Mouse (Mus musculus): ENCODE data around the gene Syce3. TPM values are rescaled to one million over a fixed set of nuclear protein-coding genes. Genes with fewer than 3 reads are reported as not detected.

Gene Syce3
- polyA plus RNA-seq, 1 experiment from 2014 or later = not detected

DNA sequence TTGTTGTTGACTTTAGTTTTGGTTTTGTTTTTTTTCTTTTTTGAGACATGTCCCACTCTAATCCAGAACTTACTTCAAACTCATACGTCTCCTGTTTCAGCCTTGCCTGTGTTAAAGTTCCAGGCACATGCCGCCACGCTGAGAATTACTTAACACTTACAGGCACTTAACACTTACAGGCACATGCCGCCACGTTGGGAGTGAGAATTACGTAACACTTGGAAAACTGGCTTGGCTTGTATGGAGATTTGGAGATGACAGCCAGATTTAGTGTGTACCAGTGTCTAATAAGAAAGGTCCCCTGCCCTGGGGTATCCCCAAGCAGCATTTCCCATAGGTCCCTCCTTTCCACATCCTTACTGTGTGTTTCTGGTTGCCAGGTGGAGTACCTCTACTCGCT, 47.3 kb downstream of the Syce3 start:
- WGBS = 90% methylated on average over 7 of the region's 7 CpGs
- H3K27ac ChIP-seq = no peak overlapping the region
- ATAC-seq (ENCODE audit: insufficient number of reproducible peaks, insufficient read depth, low FRiP score, low TSS enrichment, low read depth) = no peak
- H3K4me2 ChIP-seq = no peak overlapping the region
- H3K27me3 ChIP-seq = no peaks in the 10 kb centered on the region
- no peak overlapping the region for H3K9ac ChIP-seq
- H3K9me3 ChIP-seq = no peaks in the 10 kb centered on the region
- H3K36me3 ChIP-seq = peaks cover 85% of the 10 kb centered on the region
- H3K4me1 ChIP-seq = peaks cover 7% of the 10 kb centered on the region
- no peak overlapping the region for H3K4me3 ChIP-seq

GRCm38 (mm10) chr15:89358784-89359183, 51.5 kb downstream of the Syce3 start:
- Histone ChIP-seq H3K27me3 (no peaks in the 10 kb centered on the region), H3K9me3 (no peaks in the 10 kb centered on the region), H3K9ac (no peak overlapping the region), H3K36me3 (peaks cover 46% of the 10 kb centered on the region), H3K4me2 (no peak overlapping the region), H3K27ac (no peak overlapping the region), H3K4me3 (no peak overlapping the region), H3K4me1 (peaks cover 31% of the 10 kb centered on the region)
- no peak for ATAC-seq (ENCODE audit: insufficient number of reproducible peaks, insufficient read depth, low FRiP score, low TSS enrichment, low read depth)
- 86% methylated on average over 3 of the region's 3 CpGs for WGBS

DNA sequence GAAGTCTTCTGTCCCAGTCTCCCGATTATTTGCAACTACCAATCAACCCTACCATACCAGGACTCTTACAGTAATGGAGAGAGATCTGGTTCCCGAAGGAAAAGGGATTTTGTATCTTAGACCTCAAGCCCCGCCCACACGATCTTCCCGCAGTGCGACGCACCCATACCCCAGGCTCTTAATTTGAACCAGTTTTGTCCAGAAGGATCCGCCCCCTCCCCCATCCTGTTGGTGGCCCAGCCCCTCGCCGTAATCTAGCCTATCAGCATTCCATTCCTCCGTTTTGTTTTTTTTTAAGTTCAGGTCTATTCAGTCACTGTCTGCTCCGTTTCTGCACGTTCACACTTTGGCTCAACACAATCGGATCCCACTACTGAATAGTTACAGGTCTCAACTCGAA, 53.9 kb downstream of the Syce3 start:
- Histone ChIP-seq H3K27me3 (no peaks in the 10 kb centered on the region), H3K4me2 (peak overlapping the region; percentile 62), H3K4me1 (peaks cover 33% of the 10 kb centered on the region), H3K9me3 (no peaks in the 10 kb centered on the region), H3K36me3 (peaks cover 46% of the 10 kb centered on the region), H3K9ac (peak overlapping the region; percentile 93), H3K4me3 (peak overlapping the region; percentile 82), H3K27ac (peak overlapping the region; percentile 94)
- WGBS = under 1% methylated on average over 15 of the region's 15 CpGs
- peak; percentile 68 for ATAC-seq (ENCODE audit: insufficient number of reproducible peaks, insufficient read depth, low FRiP score, low TSS enrichment, low read depth)

GRCm38 (mm10) chr15:89355241-89356187, 54.8 kb downstream of the Syce3 start, which contains the start of the genes Lmf2 and Ncaph2:
Gene Lmf2 (minus strand): TSS chr15:89355659.
Gene Ncaph2 (plus strand): TSS chr15:89355719.
- Histone ChIP-seq H3K27ac (peak within 1 kb of the TSS; percentile 94), H3K4me1 (peaks cover 33% of the 10 kb centered on the region), H3K4me3 (peak within 1 kb of the TSS; percentile 82), H3K9me3 (no peaks in the 10 kb centered on the region), H3K9ac (peak within 1 kb of the TSS; percentile 93), H3K36me3 (peaks cover 46% of the 10 kb centered on the region), H3K4me2 (peak within 1 kb of the TSS; percentile 88), H3K27me3 (no peaks in the 10 kb centered on the region)
- under 1% methylated on average over 64 of the region's 64 CpGs for WGBS
- ATAC-seq (ENCODE audit: insufficient number of reproducible peaks, insufficient read depth, low FRiP score, low TSS enrichment, low read depth) = peak; percentile 73

DNA sequence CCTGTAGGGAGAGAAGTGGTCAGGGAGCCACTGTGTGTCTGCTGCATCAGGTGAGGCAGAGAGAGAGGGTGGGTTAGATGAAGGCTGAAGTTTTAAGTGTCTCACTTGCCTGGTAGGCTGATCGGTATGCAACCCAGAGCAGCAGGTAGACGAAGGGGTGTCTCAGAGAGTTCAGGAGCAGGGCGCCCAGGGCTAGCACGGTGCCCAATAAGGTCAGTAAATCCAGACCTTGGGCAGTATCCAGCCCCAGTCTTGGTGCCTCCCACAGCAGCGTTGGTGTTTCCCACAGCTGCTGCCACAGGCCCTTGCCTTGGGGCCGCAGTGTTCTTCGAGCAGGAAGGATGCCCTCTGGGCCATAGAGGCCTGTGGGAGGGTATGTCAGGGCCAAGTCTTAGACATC, 55.8 kb downstream of the Syce3 start:
- Histone ChIP-seq H3K27ac (peak overlapping the region; percentile 94; the same call in 1 of the 2 replicates), H3K4me3 (peak overlapping the region; percentile 82), H3K27me3 (no peaks in the 10 kb centered on the region), H3K9ac (peak overlapping the region; percentile 93), H3K4me1 (peaks cover 33% of the 10 kb centered on the region), H3K9me3 (no peaks in the 10 kb centered on the region), H3K4me2 (peak overlapping the region; percentile 88), H3K36me3 (peaks cover 47% of the 10 kb centered on the region)
- 69% methylated on average over 7 of the region's 7 CpGs for WGBS
- ATAC-seq (ENCODE audit: insufficient number of reproducible peaks, insufficient read depth, low FRiP score, low TSS enrichment, low read depth) = no peak

GRCm38 (mm10) chr15:89353837-89354236, 56.5 kb downstream of the Syce3 start:
- Histone ChIP-seq H3K9me3 (no peaks in the 10 kb centered on the region), H3K27ac (no peak overlapping the region), H3K4me2 (peak overlapping the region; percentile 88), H3K27me3 (no peaks in the 10 kb centered on the region), H3K4me3 (no peak overlapping the region), H3K9ac (peak overlapping the region; percentile 93), H3K4me1 (peaks cover 31% of the 10 kb centered on the region), H3K36me3 (peaks cover 47% of the 10 kb centered on the region)
- 94% methylated on average over 16 of the region's 16 CpGs for WGBS
- no peak for ATAC-seq (ENCODE audit: insufficient number of reproducible peaks, insufficient read depth, low FRiP score, low TSS enrichment, low read depth)

GRCm38 (mm10) chr15:89352795-89353194, 57.5 kb downstream of the Syce3 start:
- peaks cover 24% of the 10 kb centered on the region for H3K4me1 ChIP-seq
- no peaks in the 10 kb centered on the region for H3K9me3 ChIP-seq
- 94% methylated on average over 12 of the region's 12 CpGs for WGBS
- H3K27ac ChIP-seq = no peak overlapping the region
- no peak overlapping the region for H3K4me2 ChIP-seq
- no peak overlapping the region for H3K9ac ChIP-seq
- H3K36me3 ChIP-seq = peaks cover 44% of the 10 kb centered on the region
- ATAC-seq (ENCODE audit: insufficient number of reproducible peaks, insufficient read depth, low FRiP score, low TSS enrichment, low read depth) = no peak
- H3K27me3 ChIP-seq = no peaks in the 10 kb centered on the region
- H3K4me3 ChIP-seq = no peak overlapping the region

- Histone ChIP-seq H3K4me2 (no peak overlapping the region), H3K27me3 (no peaks in the 10 kb centered on the region), H3K36me3 (peaks cover 44% of the 10 kb centered on the region), H3K9me3 (no peaks in the 10 kb centered on the region), H3K27ac (no peak overlapping the region), H3K4me3 (no peak overlapping the region), H3K9ac (no peak overlapping the region), H3K4me1 (peaks cover 17% of the 10 kb centered on the region)
- WGBS = 90% methylated on average over 14 of the region's 14 CpGs
- no peak for ATAC-seq (ENCODE audit: insufficient number of reproducible peaks, insufficient read depth, low FRiP score, low TSS enrichment, low read depth)
Observed at GRCm38 (mm10) chr15:89352054-89352453, 58.2 kb downstream of the Syce3 start.

DNA sequence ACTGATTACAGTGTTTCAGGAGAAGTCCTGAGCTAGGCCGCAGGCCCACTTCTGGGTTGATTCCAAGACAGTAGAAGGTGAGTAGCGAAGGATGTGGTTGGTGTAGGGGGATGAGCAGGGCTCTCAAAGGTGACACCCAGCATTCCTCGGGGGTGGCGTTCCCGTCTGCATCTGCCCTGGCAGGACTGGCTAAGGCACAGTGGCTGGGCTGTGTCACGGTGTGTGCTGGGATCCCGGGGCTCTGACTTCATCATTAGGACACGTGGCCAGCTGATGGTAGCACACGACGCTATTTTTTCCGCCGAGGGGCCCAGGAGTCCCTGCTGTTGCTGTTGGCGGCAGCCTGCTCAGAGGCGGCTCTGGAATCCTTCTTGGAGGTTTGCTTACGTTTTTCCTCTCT, 59.0 kb downstream of the Syce3 start:
- no peak for ATAC-seq (ENCODE audit: insufficient number of reproducible peaks, insufficient read depth, low FRiP score, low TSS enrichment, low read depth)
- Histone ChIP-seq H3K4me2 (no peak overlapping the region), H3K4me1 (peaks cover 14% of the 10 kb centered on the region), H3K27me3 (no peaks in the 10 kb centered on the region), H3K9me3 (no peaks in the 10 kb centered on the region), H3K4me3 (no peak overlapping the region), H3K36me3 (peaks cover 44% of the 10 kb centered on the region), H3K27ac (no peak overlapping the region), H3K9ac (no peak overlapping the region)
- 90% methylated on average over 15 of the region's 15 CpGs for WGBS

GRCm38 (mm10) chr15:89350447-89350846, 59.9 kb downstream of the Syce3 start:
- H3K4me2 ChIP-seq = no peak overlapping the region
- peaks cover 44% of the 10 kb centered on the region for H3K36me3 ChIP-seq
- no peak for ATAC-seq (ENCODE audit: insufficient number of reproducible peaks, insufficient read depth, low FRiP score, low TSS enrichment, low read depth)
- no peak overlapping the region for H3K4me3 ChIP-seq
- 87% methylated on average over 5 of the region's 5 CpGs for WGBS
- H3K27ac ChIP-seq = no peak overlapping the region
- no peaks in the 10 kb centered on the region for H3K27me3 ChIP-seq
- peaks cover 14% of the 10 kb centered on the region for H3K4me1 ChIP-seq
- no peaks in the 10 kb centered on the region for H3K9me3 ChIP-seq
- no peak overlapping the region for H3K9ac ChIP-seq

- Histone ChIP-seq H3K9ac (no peak overlapping the region), H3K4me3 (no peak overlapping the region), H3K27ac (no peak overlapping the region), H3K4me2 (no peak overlapping the region), H3K4me1 (no peaks in the 10 kb centered on the region), H3K36me3 (no peaks in the 10 kb centered on the region), H3K9me3 (no peaks in the 10 kb centered on the region), H3K27me3 (no peaks in the 10 kb centered on the region)
- WGBS = 83% methylated on average over 3 of the region's 3 CpGs
- ATAC-seq (ENCODE audit: insufficient number of reproducible peaks, insufficient read depth, low FRiP score, low TSS enrichment, low read depth) = no peak
Observed at GRCm38 (mm10) chr15:89343325-89343724, 67.0 kb downstream of the Syce3 start.

GRCm38 (mm10) chr15:89341678-89342077, 68.6 kb downstream of the Syce3 start:
- WGBS = 50% methylated on average over 1 of the region's 1 CpGs
- H3K4me3 ChIP-seq = no peak overlapping the region
- H3K36me3 ChIP-seq = no peaks in the 10 kb centered on the region
- no peak for ATAC-seq (ENCODE audit: insufficient number of reproducible peaks, insufficient read depth, low FRiP score, low TSS enrichment, low read depth)
- H3K4me2 ChIP-seq = no peak overlapping the region
- H3K27ac ChIP-seq = no peak overlapping the region
- no peak overlapping the region for H3K9ac ChIP-seq
- H3K4me1 ChIP-seq = no peaks in the 10 kb centered on the region
- no peaks in the 10 kb centered on the region for H3K27me3 ChIP-seq
- no peaks in the 10 kb centered on the region for H3K9me3 ChIP-seq
